Mouse (Mus musculus) adrenal gland, adult 18-20 months (tissue): ENCODE data around the gene Arfgef2. TPM values are rescaled to one million over a fixed set of nuclear protein-coding genes. Genes with fewer than 3 reads are reported as not detected.
A peak's percentile ranks its signal among the peaks of the same experiment; 100 is the strongest.

ENCODE experiments used
- DNase-seq, 2 experiments: peaks; one replicate each; pipeline ENCODE4 v3.0.0; 2021 to 2022; ENCODE audit warnings: low spot score in 2 of 2
- total RNA-seq, 2 experiments: library from RNA; stranded (reverse); gene quantifications; 1 replicate in 1 of 2; 2 replicates in 1 of 2; pipeline ENCODE4 v1.2.3; 2021

Arfgef2 gene
- total RNA-seq, 2 experiments from 2014 or later: 49.0 to 69.7 TPM

GRCm38 (mm10) chr2:166855771-166856170 is 50.4 kb downstream of the Arfgef2 start:
- DNase-seq: no peak

GRCm38 (mm10) chr2:166856366-166856765 is 51.0 kb downstream of the Arfgef2 start:
- no peak for DNase-seq

- no peak for DNase-seq
These were observed 51.7 kb downstream of the Arfgef2 start for GRCm38 (mm10) chr2:166857118-166857517.

DNA sequence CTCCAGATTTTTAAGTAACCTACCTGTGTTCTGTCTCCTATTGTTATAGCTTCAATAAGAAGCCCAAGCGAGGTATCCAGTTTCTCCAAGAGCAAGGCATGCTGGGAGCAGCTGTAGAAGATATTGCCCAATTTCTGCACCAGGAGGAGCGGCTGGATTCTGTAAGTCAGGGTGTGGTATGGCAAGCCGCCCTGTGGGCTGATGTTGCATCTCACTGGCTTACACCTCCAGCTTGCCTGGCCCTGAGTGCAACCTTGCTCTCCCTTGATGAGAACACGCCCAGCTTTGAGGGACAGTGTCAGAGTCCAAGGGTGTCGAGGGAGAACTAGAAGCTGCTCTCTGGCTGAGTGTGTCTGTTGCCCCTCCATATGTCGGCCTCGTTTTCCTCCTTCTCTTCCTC is 53.8 kb downstream of the Arfgef2 start:
- no peak for DNase-seq

GRCm38 (mm10) chr2:166862505-166862904 is 57.1 kb downstream of the Arfgef2 start:
- no peak for DNase-seq

DNA sequence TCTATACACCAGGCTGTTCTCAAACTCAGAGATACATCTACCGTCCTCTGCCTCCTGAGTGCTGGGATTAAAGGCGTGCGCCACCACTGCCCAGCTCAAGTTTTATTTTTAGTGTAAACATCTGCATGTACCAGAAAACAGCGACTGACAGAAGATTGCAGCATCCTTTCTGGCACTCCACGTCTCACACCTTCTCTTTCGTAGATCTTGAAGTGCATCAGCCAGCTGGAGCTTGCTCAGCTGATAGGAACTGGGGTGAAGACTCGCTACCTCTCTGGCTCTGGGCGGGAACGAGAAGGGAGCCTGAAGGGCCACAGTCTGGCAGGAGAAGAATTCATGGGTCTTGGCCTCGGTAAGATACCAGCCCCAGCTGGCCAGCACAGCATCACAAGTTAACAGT is 60.1 kb downstream of the Arfgef2 start:
- DNase-seq: no peak

DNA sequence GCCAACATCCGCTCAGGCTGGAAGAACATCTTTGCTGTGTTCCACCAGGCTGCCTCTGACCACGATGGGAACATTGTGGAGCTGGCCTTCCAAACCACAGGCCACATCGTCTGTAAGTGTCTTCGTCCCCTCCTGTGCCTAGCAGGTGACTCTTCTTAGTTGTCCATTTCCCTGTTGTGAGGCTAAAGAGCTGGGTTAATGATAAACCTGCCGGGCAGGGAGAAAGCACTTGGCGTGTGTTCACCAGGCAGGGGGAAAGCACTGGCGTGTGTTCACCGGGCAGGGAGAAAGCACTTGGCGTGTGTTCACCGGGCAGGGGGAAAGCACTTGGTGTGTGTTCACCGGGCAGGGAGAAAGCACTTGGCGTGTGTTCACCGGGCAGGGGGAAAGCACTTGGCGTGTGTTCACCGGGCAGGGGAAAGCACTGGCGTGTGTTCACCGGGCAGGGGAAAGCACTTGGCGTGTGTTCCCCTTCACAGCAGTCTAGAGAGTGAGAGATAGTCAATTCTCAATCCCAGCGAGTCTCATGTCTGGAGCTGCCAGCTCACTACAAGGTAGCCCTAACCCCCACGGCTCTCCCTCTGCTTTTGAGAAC is 65.0 kb downstream of the Arfgef2 start:
- DNase-seq: no peak

DNA sequence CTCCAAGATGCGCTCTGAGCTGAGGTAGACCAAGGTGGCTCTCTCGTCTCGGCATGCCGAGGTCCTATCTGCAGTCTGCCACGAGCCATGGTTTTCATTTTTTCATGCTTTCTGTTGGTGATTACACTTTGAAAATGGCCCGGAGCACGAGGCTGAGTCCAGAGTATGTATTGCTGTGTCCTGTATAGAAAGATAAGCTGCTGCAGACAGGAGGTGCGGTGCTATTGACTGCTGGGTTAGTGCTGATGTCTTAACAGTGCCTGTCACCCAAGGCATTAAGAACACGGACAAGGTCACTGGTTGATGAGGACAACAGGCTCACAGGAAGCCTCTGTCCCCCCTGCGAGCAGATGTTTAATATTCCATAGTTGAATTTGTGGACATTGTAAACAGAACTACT is 65.5 kb downstream of the Arfgef2 start:
- no peak for DNase-seq

DNA sequence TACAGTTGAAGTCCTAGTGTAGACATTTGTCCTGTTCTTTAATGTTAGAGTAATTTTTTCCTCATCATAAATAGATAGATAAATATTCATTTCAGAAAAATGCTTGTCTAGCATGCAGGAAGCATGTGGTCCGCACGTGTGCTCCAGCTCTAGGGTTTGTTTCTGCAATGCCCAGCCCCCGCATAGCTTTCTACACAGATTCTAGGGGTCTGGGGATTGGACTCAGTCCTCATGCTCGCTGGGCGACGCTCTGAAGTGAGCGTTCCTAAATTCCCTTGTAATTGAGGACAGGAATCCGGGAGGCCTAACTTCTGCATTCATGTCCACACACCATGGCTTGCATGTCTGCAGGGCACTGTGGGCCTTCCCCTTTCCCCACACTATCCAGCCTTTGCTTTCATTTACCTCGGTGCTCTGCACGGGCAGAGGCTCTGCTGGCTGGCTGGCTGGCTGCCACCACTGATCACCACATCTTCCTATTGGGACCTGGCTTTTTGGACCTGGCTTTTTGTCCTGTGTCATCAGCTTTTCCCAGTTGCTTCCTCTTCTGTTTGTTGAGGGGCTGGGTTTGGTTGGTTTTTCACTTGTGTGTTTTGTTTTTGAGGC is 69.4 kb downstream of the Arfgef2 start:
- DNase-seq: no peak

GRCm38 (mm10) chr2:166875561-166875960 is 70.2 kb downstream of the Arfgef2 start:
- DNase-seq: no peak

DNA sequence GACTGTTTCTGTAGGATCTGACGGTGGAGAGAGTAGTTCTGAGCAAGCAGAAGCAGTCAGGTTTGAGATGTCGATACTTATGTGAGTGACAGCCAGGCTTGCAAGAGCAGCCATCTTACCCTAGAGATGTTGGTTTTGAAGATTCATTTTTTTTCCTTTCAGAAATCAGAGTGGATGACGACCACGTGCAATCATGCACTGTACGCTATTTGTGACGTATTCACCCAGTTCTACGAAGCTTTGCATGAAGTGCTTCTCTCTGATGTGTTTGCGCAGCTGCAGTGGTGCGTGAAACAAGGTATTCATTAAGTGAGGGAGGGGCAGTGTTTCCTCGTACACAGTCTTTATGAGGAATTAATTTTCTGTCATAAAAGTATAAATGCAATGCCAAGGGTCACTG is 70.9 kb downstream of the Arfgef2 start:
- no peak for DNase-seq

DNA sequence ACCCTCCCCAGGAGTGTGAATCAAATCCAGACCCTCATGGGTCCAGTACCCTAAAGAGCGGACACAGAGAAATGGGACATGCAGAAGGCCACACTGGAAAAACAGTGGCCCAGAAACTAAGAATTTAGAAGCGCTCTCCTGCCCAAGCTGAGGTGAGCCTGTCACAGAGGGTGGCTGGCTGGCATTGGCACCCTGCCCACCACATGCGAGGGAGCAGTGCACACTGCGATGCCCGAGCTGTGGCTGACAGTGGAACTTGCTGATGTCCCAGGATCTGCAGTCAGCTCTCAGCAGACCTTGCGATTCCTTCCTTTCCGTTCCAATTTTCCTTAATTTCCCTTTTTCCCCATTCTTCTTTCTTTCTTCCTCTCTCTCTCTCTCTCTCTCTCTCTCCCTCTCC is 79.7 kb downstream of the Arfgef2 start:
- peak; percentile 15 to 43 for DNase-seq

DNA sequence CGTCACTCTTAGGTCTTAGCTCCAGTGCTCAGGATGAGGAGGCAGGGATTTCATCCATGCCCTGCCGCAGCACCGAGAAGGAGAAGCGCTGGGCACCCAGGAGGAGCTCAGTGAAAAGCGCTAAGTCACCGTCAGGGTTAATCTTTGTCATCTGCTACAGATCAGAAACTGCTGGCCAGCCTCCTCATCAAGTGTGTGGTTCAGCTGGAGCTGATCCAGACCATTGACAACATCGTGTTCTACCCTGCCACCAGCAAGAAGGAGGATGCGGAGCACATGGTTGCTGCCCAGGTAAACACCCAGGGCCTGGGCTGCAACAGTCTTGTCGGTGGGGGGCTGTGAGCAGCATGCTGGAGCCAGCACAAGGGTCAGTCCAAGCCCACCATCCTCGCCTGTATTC is 80.2 kb downstream of the Arfgef2 start:
- DNase-seq: no peak

DNA sequence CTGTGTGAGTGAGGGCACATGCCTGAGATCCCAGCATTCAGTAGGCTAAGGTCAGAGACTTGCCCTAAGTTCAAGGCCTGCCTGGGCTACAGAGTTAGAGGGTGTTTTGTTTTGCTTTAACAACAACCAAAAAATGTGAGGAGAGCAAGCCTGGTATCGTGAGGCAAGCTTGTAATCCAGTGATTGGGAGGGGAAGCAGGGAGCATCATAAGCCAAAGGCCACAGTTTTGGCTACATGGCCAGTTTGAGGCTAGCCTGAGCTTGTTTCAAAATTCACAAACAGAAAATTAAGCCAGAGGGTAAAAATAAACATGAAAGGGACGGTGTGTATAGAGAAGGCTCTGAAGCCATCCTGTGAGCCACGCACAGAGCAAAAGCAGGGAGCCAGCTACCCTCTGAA is 80.8 kb downstream of the Arfgef2 start:
- DNase-seq: no peak

DNA sequence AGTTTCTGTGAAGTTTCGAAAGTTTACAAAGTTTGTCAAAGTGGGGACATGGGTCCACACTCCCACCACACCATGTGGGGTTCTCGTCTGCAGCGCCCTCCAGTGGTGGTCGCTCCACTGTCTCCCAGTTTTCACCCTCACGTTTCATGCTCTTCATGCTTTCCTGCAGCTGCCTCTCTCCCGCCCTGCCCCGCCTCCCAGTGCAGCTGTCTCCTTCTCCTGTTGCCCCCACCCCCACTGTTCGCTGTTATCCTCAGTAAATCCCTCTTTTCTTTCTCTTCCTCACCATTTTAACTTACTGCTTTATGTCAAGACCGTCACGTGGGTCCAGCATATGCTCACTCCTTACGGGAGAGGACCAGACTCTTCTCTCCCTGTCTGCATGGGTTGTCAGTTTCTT is 82.4 kb downstream of the Arfgef2 start:
- DNase-seq: no peak

DNA sequence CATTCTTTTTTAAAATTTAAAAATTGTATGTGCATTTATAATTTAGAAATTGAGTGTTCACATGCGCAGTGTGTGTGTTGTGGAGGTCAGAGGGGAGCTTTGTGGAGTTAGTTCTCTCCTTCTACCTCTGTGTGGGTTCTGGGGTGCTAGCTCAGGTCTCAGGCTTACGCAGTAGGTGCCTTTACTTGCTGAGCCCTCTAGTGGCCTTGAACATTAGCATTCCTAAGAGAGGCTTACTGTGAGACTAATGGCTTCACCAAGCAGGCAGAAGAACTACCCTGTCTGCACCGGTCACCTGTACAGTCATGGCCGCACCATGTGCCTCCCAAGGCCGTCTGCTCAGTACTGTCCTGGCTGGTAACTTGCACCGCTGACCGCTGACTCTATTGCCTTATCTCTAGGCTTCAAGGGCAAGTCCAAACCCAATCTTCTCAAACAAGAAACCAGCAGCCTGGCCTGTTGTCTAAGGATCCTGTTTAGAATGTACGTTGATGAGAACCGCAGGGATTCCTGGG is 86.0 kb downstream of the Arfgef2 start:
- peak in 1 of 2 experiments; percentile 40 for DNase-seq

GRCm38 (mm10) chr2:166892158-166892680 is 86.8 kb downstream of the Arfgef2 start:
- no peak for DNase-seq

GRCm38 (mm10) chr2:166893036-166893435 is 87.6 kb downstream of the Arfgef2 start:
- no peak for DNase-seq

- DNase-seq: no peak
These were observed 91.0 kb downstream of the Arfgef2 start for GRCm38 (mm10) chr2:166896368-166896767.

DNA sequence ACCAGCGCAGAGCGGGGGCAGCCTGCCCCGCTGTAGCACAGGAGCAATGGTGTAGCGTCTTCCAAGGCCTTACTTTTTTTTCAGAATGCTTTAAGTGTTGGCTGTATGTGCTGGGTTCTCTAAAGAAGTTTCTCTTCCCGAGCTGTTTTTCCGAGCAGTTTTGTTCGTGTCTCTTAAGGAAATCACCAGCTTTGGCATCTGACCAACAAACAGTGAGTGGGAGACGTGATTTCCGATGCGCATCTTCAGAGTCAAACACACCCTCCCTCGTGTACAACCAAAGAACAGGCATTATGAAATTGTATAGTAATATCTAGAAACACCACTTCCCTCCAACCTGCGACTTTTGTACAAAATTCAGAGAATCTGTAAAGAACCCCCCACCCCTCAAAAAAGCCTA is 91.6 kb downstream of the Arfgef2 start:
- DNase-seq: no peak

- DNase-seq: no peak
These were observed 93.8 kb downstream of the Arfgef2 start for GRCm38 (mm10) chr2:166899161-166899560.

GRCm38 (mm10) chr2:166899746-166900145 is 94.4 kb downstream of the Arfgef2 start:
- DNase-seq: no peak
